Mouse (Mus musculus): ENCODE results near the gene Doc2g. TPM values are rescaled to one million over a fixed set of nuclear protein-coding genes. Genes with fewer than 3 reads are reported as not detected.
A peak's percentile ranks its signal among the peaks of the same experiment; 100 is the strongest.

The Doc2g gene
- polyA plus RNA-seq, 1 experiment from 2014 or later = 3.8 TPM

GRCm38 (mm10) chr19:3985261-3985681, 17.8 kb upstream of the Doc2g start:
- peak; percentile 48 for ATAC-seq (ENCODE audit: low read depth)

GRCm38 (mm10) chr19:3986334-3986733, 16.8 kb upstream of the Doc2g start, which contains the start of gene Acy3:
Gene Acy3 (plus strand): TSS chr19:3986570.
- H3K9ac ChIP-seq (ENCODE audit: low read length) = peak within 1 kb of the TSS; percentile 66
- H3K4me1 ChIP-seq (replicated peaks; ENCODE audit: control insufficient read depth, insufficient read depth, low read length) = peaks cover 16% of the 10 kb centered on the region
- H3K4me3 ChIP-seq (ENCODE audit: low read length) = peak within 1 kb of the TSS; percentile 16; the same call in 1 of the 2 replicates
- H3K4me2 ChIP-seq (ENCODE audit: low read depth, low read length) = peak within 1 kb of the TSS; percentile 47
- peak within 1 kb of the TSS; percentile 74 for H3K27ac ChIP-seq (ENCODE audit: low read length)
- H3K9me3 ChIP-seq (ENCODE audit: control insufficient read depth, low read length) = no peaks in the 10 kb centered on the region
- 10% methylated on average over 8 of the region's 8 CpGs for WGBS
- H3K36me3 ChIP-seq (ENCODE audit: control insufficient read depth, insufficient read depth, low read length) = no peaks in the 10 kb centered on the region; the same call in 1 of the 2 replicates
- ATAC-seq (ENCODE audit: low read depth) = peak; percentile 88
- H3K27me3 ChIP-seq (ENCODE audit: control insufficient read depth, insufficient read depth, low read depth, low read length) = no peaks in the 10 kb centered on the region

More at GRCm38 (mm10) chr19:3985261-3985681, 17.8 kb upstream of the Doc2g start:
- WGBS = 27% methylated on average over 8 of the region's 8 CpGs
- peaks cover 16% of the 10 kb centered on the region for H3K4me1 ChIP-seq (replicated peaks; ENCODE audit: control insufficient read depth, insufficient read depth, low read length)
- peak overlapping the region; percentile 20; the same call in 1 of the 2 replicates for H3K9ac ChIP-seq (ENCODE audit: low read length)
- H3K27me3 ChIP-seq (ENCODE audit: control insufficient read depth, insufficient read depth, low read depth, low read length) = no peaks in the 10 kb centered on the region
- H3K4me2 ChIP-seq (ENCODE audit: low read depth, low read length) = no peak overlapping the region
- H3K27ac ChIP-seq (ENCODE audit: low read length) = peak overlapping the region; percentile 75
- no peak overlapping the region for H3K4me3 ChIP-seq (ENCODE audit: low read length)
- no peaks in the 10 kb centered on the region; the same call in 1 of the 2 replicates for H3K36me3 ChIP-seq (ENCODE audit: control insufficient read depth, insufficient read depth, low read length)
- H3K9me3 ChIP-seq (ENCODE audit: control insufficient read depth, low read length) = no peaks in the 10 kb centered on the region

DNA sequence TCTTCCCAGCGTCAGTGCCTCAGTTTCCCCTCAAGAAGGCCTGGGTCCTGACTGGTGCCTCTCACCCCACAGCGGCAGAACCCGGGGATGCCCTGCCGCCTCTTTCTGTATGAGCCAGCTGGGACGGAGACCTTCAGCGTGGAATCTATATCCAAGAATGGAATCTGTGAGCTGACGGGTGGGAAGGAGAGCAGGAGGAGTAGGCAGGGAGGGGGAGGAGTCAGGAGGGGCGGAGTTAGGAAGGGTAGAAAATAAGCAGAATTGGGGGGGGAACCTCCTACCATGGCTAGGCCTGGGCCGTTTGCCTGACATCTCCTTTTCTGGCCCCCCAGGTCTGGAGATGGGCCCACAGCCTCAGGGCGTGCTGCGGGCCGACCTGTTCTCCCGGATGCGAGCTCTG, 15.0 kb upstream of the Doc2g start:
- H3K4me1 ChIP-seq (replicated peaks; ENCODE audit: control insufficient read depth, insufficient read depth, low read length) = peaks cover 16% of the 10 kb centered on the region
- H3K27ac ChIP-seq (ENCODE audit: low read length) = no peak overlapping the region
- H3K9me3 ChIP-seq (ENCODE audit: control insufficient read depth, low read length) = no peaks in the 10 kb centered on the region
- H3K36me3 ChIP-seq (ENCODE audit: control insufficient read depth, insufficient read depth, low read length) = no peaks in the 10 kb centered on the region; the same call in 1 of the 2 replicates
- no peak for ATAC-seq (ENCODE audit: low read depth)
- no peaks in the 10 kb centered on the region for H3K27me3 ChIP-seq (ENCODE audit: control insufficient read depth, insufficient read depth, low read depth, low read length)
- no peak overlapping the region for H3K4me3 ChIP-seq (ENCODE audit: low read length)
- H3K9ac ChIP-seq (ENCODE audit: low read length) = no peak overlapping the region
- no peak overlapping the region for H3K4me2 ChIP-seq (ENCODE audit: low read depth, low read length)
- 85% methylated on average over 14 of the region's 14 CpGs for WGBS

DNA sequence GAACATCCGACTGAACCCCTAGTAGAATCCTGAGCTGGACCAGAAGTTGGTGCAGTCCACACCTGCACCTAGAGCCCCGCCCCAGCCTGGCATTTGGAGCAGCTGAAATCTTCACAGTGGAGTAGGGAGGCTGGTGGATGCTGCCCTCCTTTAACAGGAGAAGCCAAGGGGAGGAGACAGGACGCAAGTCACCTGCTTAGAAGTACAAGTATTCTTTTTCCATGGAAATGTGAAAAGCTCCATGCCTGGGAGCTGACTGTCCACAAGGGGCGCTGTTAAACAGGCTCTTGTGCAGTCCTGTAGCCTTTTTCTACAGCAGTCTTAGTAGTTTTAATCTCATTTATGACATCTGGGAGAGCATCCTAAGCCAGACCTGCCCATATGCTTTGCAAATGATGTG, 14.4 kb upstream of the Doc2g start:
- H3K4me3 ChIP-seq (ENCODE audit: low read length) = no peak overlapping the region
- no peak overlapping the region for H3K4me2 ChIP-seq (ENCODE audit: low read depth, low read length)
- H3K27ac ChIP-seq (ENCODE audit: low read length) = no peak overlapping the region
- WGBS = 88% methylated on average over 4 of the region's 4 CpGs
- H3K4me1 ChIP-seq (replicated peaks; ENCODE audit: control insufficient read depth, insufficient read depth, low read length) = peaks cover 16% of the 10 kb centered on the region
- H3K36me3 ChIP-seq (ENCODE audit: control insufficient read depth, insufficient read depth, low read length) = no peaks in the 10 kb centered on the region; the same call in 1 of the 2 replicates
- ATAC-seq (ENCODE audit: low read depth) = no peak
- no peak overlapping the region for H3K9ac ChIP-seq (ENCODE audit: low read length)
- no peaks in the 10 kb centered on the region for H3K27me3 ChIP-seq (ENCODE audit: control insufficient read depth, insufficient read depth, low read depth, low read length)
- no peaks in the 10 kb centered on the region for H3K9me3 ChIP-seq (ENCODE audit: control insufficient read depth, low read length)

DNA sequence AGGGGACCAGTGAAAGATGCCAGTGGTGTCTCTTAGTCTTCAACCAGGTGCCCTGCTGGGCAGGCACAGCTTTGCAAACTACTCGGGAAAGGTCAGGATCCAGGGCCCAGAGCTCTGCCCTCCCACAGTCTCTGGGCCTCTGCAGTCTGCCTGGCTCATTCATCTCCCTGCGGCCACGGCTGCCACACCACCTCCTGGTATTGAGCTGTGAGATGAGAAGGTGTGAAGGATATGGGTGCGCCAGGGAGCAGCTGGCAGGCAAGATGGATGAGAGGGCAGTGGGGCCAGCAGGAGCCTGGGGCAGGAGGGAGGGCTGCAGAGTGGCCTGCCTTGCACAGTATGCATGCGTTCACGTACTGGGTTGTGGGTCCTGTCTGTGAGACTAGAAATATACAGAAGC, 12.3 kb upstream of the Doc2g start:
- Histone ChIP-seq H3K27ac (ENCODE audit: low read length) (no peak overlapping the region), H3K4me2 (ENCODE audit: low read depth, low read length) (no peak overlapping the region), H3K9me3 (ENCODE audit: control insufficient read depth, low read length) (no peaks in the 10 kb centered on the region), H3K4me1 (replicated peaks; ENCODE audit: control insufficient read depth, insufficient read depth, low read length) (peaks cover 14% of the 10 kb centered on the region), H3K27me3 (ENCODE audit: control insufficient read depth, insufficient read depth, low read depth, low read length) (no peaks in the 10 kb centered on the region), H3K9ac (ENCODE audit: low read length) (no peak overlapping the region; the same call in 1 of the 2 replicates), H3K4me3 (ENCODE audit: low read length) (no peak overlapping the region), H3K36me3 (ENCODE audit: control insufficient read depth, insufficient read depth, low read length) (no peaks in the 10 kb centered on the region; the same call in 1 of the 2 replicates)
- no peak for ATAC-seq (ENCODE audit: low read depth)
- WGBS = 26% methylated on average over 6 of the region's 6 CpGs

DNA sequence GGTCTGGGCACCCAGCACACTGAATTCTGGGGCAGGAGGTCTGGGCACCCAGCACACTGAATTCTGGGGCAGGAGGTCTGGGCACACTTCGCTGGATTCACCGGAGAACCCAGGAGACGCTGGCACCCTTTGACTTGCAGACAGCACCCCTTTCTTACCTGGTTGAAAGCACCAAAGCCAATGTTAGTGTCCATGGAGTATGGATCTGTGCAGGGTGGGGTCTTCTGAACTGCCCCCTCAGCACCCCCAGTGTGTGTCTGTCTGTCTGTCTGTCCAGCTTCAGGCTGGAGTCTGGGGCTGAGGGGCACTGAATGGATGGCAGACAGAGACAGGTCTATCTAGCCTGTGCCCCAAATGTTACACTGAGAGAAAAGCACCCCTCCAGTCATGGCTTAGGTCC, 11.6 kb upstream of the Doc2g start:
- Histone ChIP-seq H3K4me2 (ENCODE audit: low read depth, low read length) (no peak overlapping the region), H3K36me3 (ENCODE audit: control insufficient read depth, insufficient read depth, low read length) (no peaks in the 10 kb centered on the region; the same call in 1 of the 2 replicates), H3K9me3 (ENCODE audit: control insufficient read depth, low read length) (no peaks in the 10 kb centered on the region), H3K27ac (ENCODE audit: low read length) (no peak overlapping the region), H3K9ac (ENCODE audit: low read length) (no peak overlapping the region), H3K27me3 (ENCODE audit: control insufficient read depth, insufficient read depth, low read depth, low read length) (no peaks in the 10 kb centered on the region), H3K4me3 (ENCODE audit: low read length) (no peak overlapping the region), H3K4me1 (replicated peaks; ENCODE audit: control insufficient read depth, insufficient read depth, low read length) (peaks cover 10% of the 10 kb centered on the region)
- 85% methylated on average over 3 of the region's 3 CpGs for WGBS
- no peak for ATAC-seq (ENCODE audit: low read depth)

- Histone ChIP-seq H3K27me3 (ENCODE audit: control insufficient read depth, insufficient read depth, low read depth, low read length) (no peaks in the 10 kb centered on the region), H3K9ac (ENCODE audit: low read length) (no peak overlapping the region), H3K9me3 (ENCODE audit: control insufficient read depth, low read length) (no peaks in the 10 kb centered on the region), H3K4me3 (ENCODE audit: low read length) (no peak overlapping the region), H3K27ac (ENCODE audit: low read length) (no peak overlapping the region), H3K4me2 (ENCODE audit: low read depth, low read length) (no peak overlapping the region), H3K36me3 (ENCODE audit: control insufficient read depth, insufficient read depth, low read length) (no peaks in the 10 kb centered on the region; the same call in 1 of the 2 replicates), H3K4me1 (replicated peaks; ENCODE audit: control insufficient read depth, insufficient read depth, low read length) (peaks cover 6% of the 10 kb centered on the region)
- ATAC-seq (ENCODE audit: low read depth) = no peak
- WGBS = 80% methylated on average over 3 of the region's 3 CpGs
Measured at GRCm38 (mm10) chr19:3991966-3992365, 11.1 kb upstream of the Doc2g start.

GRCm38 (mm10) chr19:3992416-3992815, 10.7 kb upstream of the Doc2g start, which contains the start of gene Tbx10:
Gene Tbx10 (plus strand): TSS chr19:3992752.
- Histone ChIP-seq H3K9me3 (ENCODE audit: control insufficient read depth, low read length) (no peaks in the 10 kb centered on the region), H3K36me3 (ENCODE audit: control insufficient read depth, insufficient read depth, low read length) (no peaks in the 10 kb centered on the region; the same call in 1 of the 2 replicates), H3K4me1 (replicated peaks; ENCODE audit: control insufficient read depth, insufficient read depth, low read length) (peaks cover 3% of the 10 kb centered on the region; the same call in 1 of the 2 replicates), H3K27me3 (ENCODE audit: control insufficient read depth, insufficient read depth, low read depth, low read length) (no peaks in the 10 kb centered on the region), H3K4me3 (ENCODE audit: low read length) (no peak within 1 kb of the TSS), H3K4me2 (ENCODE audit: low read depth, low read length) (no peak within 1 kb of the TSS), H3K9ac (ENCODE audit: low read length) (no peak within 1 kb of the TSS), H3K27ac (ENCODE audit: low read length) (no peak within 1 kb of the TSS)
- 50% methylated on average over 5 of the region's 5 CpGs for WGBS
- no peak for ATAC-seq (ENCODE audit: low read depth)

GRCm38 (mm10) chr19:3994932-3995331, 8.2 kb upstream of the Doc2g start:
- Histone ChIP-seq H3K9ac (ENCODE audit: low read length) (no peak overlapping the region), H3K4me1 (replicated peaks; ENCODE audit: control insufficient read depth, insufficient read depth, low read length) (peaks cover 9% of the 10 kb centered on the region), H3K27me3 (ENCODE audit: control insufficient read depth, insufficient read depth, low read depth, low read length) (no peaks in the 10 kb centered on the region), H3K27ac (ENCODE audit: low read length) (no peak overlapping the region), H3K4me2 (ENCODE audit: low read depth, low read length) (no peak overlapping the region), H3K9me3 (ENCODE audit: control insufficient read depth, low read length) (no peaks in the 10 kb centered on the region), H3K4me3 (ENCODE audit: low read length) (no peak overlapping the region), H3K36me3 (ENCODE audit: control insufficient read depth, insufficient read depth, low read length) (no peaks in the 10 kb centered on the region)
- WGBS = 39% methylated on average over 6 of the region's 6 CpGs
- ATAC-seq (ENCODE audit: low read depth) = no peak

Data from lung, embryonic 16.5 days (tissue).